22 mouse cellular contexts compared by ENCODE assay signal in genomic region chr7:35058329-35058728, GRCm38 (mm10).
"Had no signal": no experiment of that assay in that cellular context is flagged by ENCODE, and none has a peak within 500 bp of the region (broad histone marks: within the 10 kb centered on the region; RNA-seq: fewer than 3 reads in every experiment).

No protein-coding gene starts in this region.

- H3K36me3 ChIP-seq: heart, embryonic 10.5 days; heart, embryonic 12.5 days; hindbrain, embryonic 13.5 days; hindbrain, embryonic 15.5 days; kidney, embryonic 15.5 days; limb, embryonic 13.5 days; limb, embryonic 15.5 days had no signal

- DNase-seq: forebrain, postnatal 0 days; gastrocnemius, postnatal 10 days; gastrocnemius, postnatal 25 days; heart, postnatal 10 days; kidney, adult 11 months; kidney, adult 2 months; kidney, adult 9 months; kidney, postnatal 14 days; kidney, postnatal 36 days; layer of hippocampus, adult 9-11 months; layer of hippocampus, postnatal 36 days; left cerebral cortex, postnatal 4 days had no signal

- H3K4me3 ChIP-seq: heart, embryonic 10.5 days; heart, embryonic 12.5 days; hindbrain, embryonic 13.5 days; hindbrain, embryonic 15.5 days; kidney, embryonic 15.5 days; limb, embryonic 13.5 days; limb, embryonic 15.5 days had no signal

- H3K9ac ChIP-seq: forebrain, postnatal 0 days; heart, embryonic 12.5 days; hindbrain, embryonic 13.5 days; hindbrain, embryonic 15.5 days; kidney, embryonic 15.5 days; limb, embryonic 13.5 days; limb, embryonic 15.5 days had no signal

- H3K9me3 ChIP-seq: heart, embryonic 12.5 days; hindbrain, embryonic 13.5 days; hindbrain, embryonic 15.5 days; kidney, embryonic 15.5 days; limb, embryonic 15.5 days had no signal

- H3K4me2 ChIP-seq: heart, embryonic 12.5 days; hindbrain, embryonic 13.5 days; hindbrain, embryonic 15.5 days; kidney, embryonic 15.5 days; limb, embryonic 13.5 days; limb, embryonic 15.5 days had no signal

- ATAC-seq: forebrain, postnatal 0 days; hindbrain, postnatal 0 days; intestine, embryonic 16.5 days had no signal

- H3K27ac ChIP-seq: heart, embryonic 10.5 days; hindbrain, embryonic 13.5 days; hindbrain, embryonic 15.5 days; hindbrain, postnatal 0 days; kidney, embryonic 15.5 days; kidney, postnatal 0 days; limb, embryonic 13.5 days; limb, embryonic 15.5 days had no signal

- H3K27me3 ChIP-seq: heart, embryonic 12.5 days; hindbrain, embryonic 13.5 days; hindbrain, embryonic 15.5 days; kidney, embryonic 15.5 days; limb, embryonic 13.5 days; limb, embryonic 15.5 days had no signal
